Mouse (Mus musculus) CH12.LX (cell line): ENCODE results near the gene Rer1. TPM values are rescaled to one million over a fixed set of nuclear protein-coding genes. Genes with fewer than 3 reads are reported as not detected.

Experiments used
- DNase-seq: peaks from one replicate; pipeline ENCODE4 v3.0.0-alpha.2; 2013; ENCODE audit errors: extremely low read depth
- H3K27ac ChIP-seq: 2 replicates; pipeline ENCODE4 v1.5.1; 2012; ENCODE audit warnings: low read depth, mild to moderate bottlenecking, control low read depth, moderate library complexity; ENCODE audit not compliant: insufficient read depth
- H3K27me3 ChIP-seq: replicated peaks from 2 replicates; pipeline ENCODE3; 2012; ENCODE audit warnings: inconsistent platforms
- H3K36me3 ChIP-seq, 2 experiments: replicated peaks in 1 of 2; 2 replicates each; pipeline versions ENCODE3 to v1.6.1; 2012; ENCODE audit warnings: inconsistent platforms in 1 of 2, low read length in 1 of 2, mild to moderate bottlenecking in 1 of 2, mixed read lengths in 1 of 2, moderate library complexity in 1 of 2; ENCODE audit not compliant: control insufficient read depth in 1 of 2, insufficient read depth in 1 of 2
- H3K4me1 ChIP-seq, 2 experiments: 2 replicates each; pipeline ENCODE4 v1.6.1; 2012; ENCODE audit warnings: inconsistent platforms in 1 of 2, moderate library complexity in 1 of 2; ENCODE audit not compliant: insufficient read depth in 2 of 2, control insufficient read depth in 1 of 2
- H3K4me2 ChIP-seq: 2 replicates; pipeline ENCODE4 v1.6.1; 2012; ENCODE audit warnings: low read depth, mild to moderate bottlenecking, control low read depth; ENCODE audit not compliant: poor library complexity, insufficient read depth, severe bottlenecking
- H3K4me3 ChIP-seq, 3 experiments: fragments of 150-350 bp in 1 of 3; sonication (generic) in 1 of 3; replicated peaks in 1 of 3; 2 replicates each; pipeline versions ENCODE3 to v1.5.1; 2011 to 2012; ENCODE audit warnings: low read depth in 2 of 3, low read length in 2 of 3, mild to moderate bottlenecking in 2 of 3, moderate library complexity in 2 of 3, control low read depth in 1 of 3, improper control_type of control experiment in 1 of 3, inconsistent platforms in 1 of 3, mixed read lengths in 1 of 3; ENCODE audit not compliant: poor library complexity in 1 of 3
- H3K79me2 ChIP-seq: replicated peaks from 2 replicates; pipeline ENCODE4 v1.6.1; 2012; ENCODE audit warnings: mild to moderate bottlenecking, moderate library complexity; ENCODE audit not compliant: control insufficient read depth, poor library complexity, insufficient read depth, severe bottlenecking; ENCODE audit errors: extremely low read depth
- H3K9ac ChIP-seq: 2 replicates; pipeline ENCODE4 v1.6.1; 2012; ENCODE audit warnings: low read depth, mild to moderate bottlenecking, control low read depth, moderate library complexity; ENCODE audit not compliant: insufficient read depth
- H3K9me3 ChIP-seq: replicated peaks from 2 replicates; pipeline ENCODE3; 2012; ENCODE audit warnings: low read length, inconsistent platforms, mixed read lengths
- CHD1 ChIP-seq: IDR thresholded peaks from 2 replicates; pipeline ENCODE4 v1.6.1; 2012; ENCODE audit warnings: low read depth, low read length, improper control_type of control experiment, inconsistent platforms
- CHD2 ChIP-seq: IDR thresholded peaks from 2 replicates; pipeline ENCODE4 v1.6.1; 2011; ENCODE audit warnings: low read length, improper control_type of control experiment
- CTCF ChIP-seq, 2 experiments: IDR thresholded peaks in 1 of 2; conservative IDR thresholded peaks in 1 of 2; 2 replicates each; pipeline ENCODE4 v1.5.1; 2011 to 2012; ENCODE audit warnings: low read depth in 2 of 2, low read length in 2 of 2, improper control_type of control experiment in 1 of 2, inconsistent platforms in 1 of 2, mild to moderate bottlenecking in 1 of 2, moderate library complexity in 1 of 2
- E2F4 ChIP-seq: IDR thresholded peaks from 2 replicates; pipeline ENCODE4 v1.6.1; 2011; ENCODE audit warnings: low read depth, low read length, improper control_type of control experiment; ENCODE audit not compliant: insufficient replicate concordance
- ELF1 ChIP-seq: IDR thresholded peaks from 2 replicates; pipeline ENCODE4 v1.6.1; 2014; ENCODE audit warnings: low read depth, mild to moderate bottlenecking, inconsistent platforms, low read length, improper control_type of control experiment
- EP300 ChIP-seq: IDR thresholded peaks from 2 replicates; pipeline ENCODE4 v1.6.1; 2011; ENCODE audit warnings: low read length, improper control_type of control experiment
- ETS1 ChIP-seq: conservative IDR thresholded peaks from 2 replicates; pipeline ENCODE4 v1.6.1; 2012; ENCODE audit warnings: low read depth, mild to moderate bottlenecking, inconsistent platforms, low read length, improper control_type of control experiment, moderate library complexity
- GABPA ChIP-seq: IDR thresholded peaks from 2 replicates; pipeline ENCODE4 v1.6.1; 2012; ENCODE audit warnings: low read depth, low read length, improper control_type of control experiment, inconsistent platforms; ENCODE audit not compliant: insufficient replicate concordance
- JUND ChIP-seq: conservative IDR thresholded peaks from 2 replicates; pipeline ENCODE4 v1.6.1; 2011; ENCODE audit warnings: low read depth, low read length, improper control_type of control experiment
- KAT2A ChIP-seq: IDR thresholded peaks from 2 replicates; pipeline ENCODE4 v1.6.1; 2012; ENCODE audit warnings: low read length, improper control_type of control experiment, inconsistent platforms; ENCODE audit not compliant: insufficient replicate concordance
- MAZ ChIP-seq: IDR thresholded peaks from 2 replicates; pipeline ENCODE4 v1.6.1; 2012; ENCODE audit warnings: low read depth, mild to moderate bottlenecking, inconsistent platforms, low read length, improper control_type of control experiment, moderate library complexity
- MYC ChIP-seq: IDR thresholded peaks from 2 replicates; pipeline ENCODE4 v1.6.1; 2011; ENCODE audit warnings: low read depth, mild to moderate bottlenecking, improper control_type of control experiment, low read length
- PAX5 ChIP-seq: IDR thresholded peaks from 2 replicates; pipeline ENCODE4 v1.6.1; 2012; ENCODE audit warnings: low read length, inconsistent platforms, mixed read lengths
- POLR2AphosphoS2 ChIP-seq: IDR thresholded peaks from 2 replicates; pipeline ENCODE4 v1.6.1; 2011; ENCODE audit warnings: low read depth, low read length, improper control_type of control experiment
- RAD21 ChIP-seq: IDR thresholded peaks from 2 replicates; pipeline ENCODE4 v1.6.1; 2011; ENCODE audit warnings: low read depth, mild to moderate bottlenecking, low read length, improper control_type of control experiment, moderate library complexity
- RCOR1 ChIP-seq: conservative IDR thresholded peaks from 2 replicates; pipeline ENCODE4 v1.6.1; 2012; ENCODE audit warnings: low read depth, mild to moderate bottlenecking, inconsistent platforms, low read length, improper control_type of control experiment
- SMC3 ChIP-seq: IDR thresholded peaks from 2 replicates; pipeline ENCODE4 v1.6.1; 2011; ENCODE audit warnings: low read depth, low read length, improper control_type of control experiment
- TCF12 ChIP-seq: IDR thresholded peaks from 2 replicates; pipeline ENCODE4 v1.6.1; 2014; ENCODE audit warnings: low read depth, mild to moderate bottlenecking, inconsistent platforms, low read length, improper control_type of control experiment
- USF2 ChIP-seq: conservative IDR thresholded peaks from 2 replicates; pipeline ENCODE4 v1.6.1; 2011; ENCODE audit warnings: low read depth, low read length, improper control_type of control experiment
- ZC3H11A ChIP-seq: IDR thresholded peaks from 2 replicates; pipeline ENCODE4 v1.6.1; 2012; ENCODE audit warnings: low read depth, mild to moderate bottlenecking, inconsistent platforms, low read length, improper control_type of control experiment
- dilution Hi-C: fragments of 300-500 bp; cut with MboI; formaldehyde crosslinking; loops from 2 replicates; pipeline ENCODE4 v1.14.3; 2020; ENCODE audit warnings: low sequenced_read_pairs; ENCODE audit not compliant: extremely low pct_unique_long_range_greater_than_20kb, extremely low pct_ligation_motif_present
- in situ Hi-C: fragments of 300-500 bp; cut with MboI; formaldehyde crosslinking; loops from 3 replicates; pipeline ENCODE4 v1.14.3; 2019; ENCODE audit warnings: low sequenced_read_pairs, low pct_ligation_motif_present, low pct_unique_long_range_greater_than_20kb, mixed read lengths
- polyA plus RNA-seq: library from polyadenylated mRNA; unstranded; fragments of >175 nt; gene quantifications from 2 replicates; pipeline ENCODE4 v1.2.1, GENCODE M21; 2012; ENCODE audit warnings: low read depth; ENCODE audit not compliant: insufficient read length
- total RNA-seq, 2 experiments: library from RNA; depleted of rRNA; stranded (reverse); fragments of 300-350 nt in 1 of 2; fragments of >200 nt in 1 of 2; gene quantifications; 2 replicates each; pipeline ENCODE4 v1.2.3; 2012 to 2014

Gene Rer1
- total and polyA plus RNA-seq, 3 experiments, result 126 to 221 (median 135) TPM

GRCm38 (mm10) chr4:155094565-155094964 is 8.4 kb upstream of the Rer1 start:
- H3K9me3 ChIP-seq, result no peaks in the 10 kb centered on the region
- in situ Hi-C loops, result no loop called here
- TF ChIP-seq KAT2A (no peak), MYC (no peak), POLR2AphosphoS2 (no peak), SMC3 (peak; percentile 61), RAD21 (peak; percentile 47), CTCF (conservative IDR thresholded peaks at IDR 0.05 in 1 of 2, IDR thresholded peaks at IDR 0.05 in 1 of 2; ENCODE audit: low read depth in 2 of 2, low read length in 2 of 2) (peak; percentile 63 to 77; a peak in 3 of 4 replicates), ETS1 (no peak)
- TF ChIP-seq, all 38 proteins: peak for 3
- Histone ChIP-seq H3K9ac (no peak overlapping the region), H3K4me3 (no peak overlapping the region), H3K79me2 (no peaks in the 10 kb centered on the region), H3K27ac (no peak overlapping the region), H3K36me3 (peaks cover 5 to 68% of the 10 kb centered on the region in 2 experiments), H3K27me3 (no peaks in the 10 kb centered on the region), H3K4me2 (no peak overlapping the region), H3K4me1 (peaks cover 28 to 73% of the 10 kb centered on the region in 2 experiments)
- dilution Hi-C loops, result no loop called here
- peak; percentile 64 for DNase-seq

GRCm38 (mm10) chr4:155093431-155094149 is 7.4 kb upstream of the Rer1 start:
- no peaks in the 10 kb centered on the region for H3K27me3 ChIP-seq
- no peaks in the 10 kb centered on the region for H3K9me3 ChIP-seq
- dilution Hi-C loops, result no loop called here
- TF ChIP-seq RAD21, result peak; percentile 27
- TF ChIP-seq CTCF (conservative IDR thresholded peaks at IDR 0.05 in 1 of 2, IDR thresholded peaks at IDR 0.05 in 1 of 2; ENCODE audit: low read depth in 2 of 2, low read length in 2 of 2), result peak in 1 of 2 experiments; percentile 38; a peak in 1 of 4 replicates
- TF ChIP-seq EP300, result no peak
- in situ Hi-C loops, result no loop called here
- H3K79me2 ChIP-seq, result no peaks in the 10 kb centered on the region
- peaks cover 30 to 70% of the 10 kb centered on the region in 2 experiments for H3K4me1 ChIP-seq
- no peak overlapping the region for H3K4me2 ChIP-seq
- H3K4me3 ChIP-seq, result no peak overlapping the region
- peaks cover 11 to 69% of the 10 kb centered on the region in 2 experiments for H3K36me3 ChIP-seq
- H3K9ac ChIP-seq, result no peak overlapping the region
- H3K27ac ChIP-seq, result no peak overlapping the region
- DNase-seq, result no peak

- no peak overlapping the region for H3K4me2 ChIP-seq
- in situ Hi-C loops, result no loop called here
- H3K79me2 ChIP-seq, result no peaks in the 10 kb centered on the region
- DNase-seq, result no peak
- no peaks in the 10 kb centered on the region for H3K27me3 ChIP-seq
- no peaks in the 10 kb centered on the region for H3K9me3 ChIP-seq
- TF ChIP-seq E2F4 (no peak), RAD21 (no peak), GABPA (no peak), PAX5 (no peak), JUND (no peak), CTCF (conservative IDR thresholded peaks at IDR 0.05 in 1 of 2, IDR thresholded peaks at IDR 0.05 in 1 of 2; ENCODE audit: low read depth in 2 of 2, low read length in 2 of 2) (no peak), ZC3H11A (no peak), CHD1 (no peak), RCOR1 (no peak), ELF1 (no peak), CHD2 (no peak), MAZ (no peak), ETS1 (no peak), TCF12 (no peak), USF2 (no peak), EP300 (no peak)
- TF ChIP-seq, all 38 proteins: peak for 0
- Histone ChIP-seq H3K36me3 (peaks cover 11 to 62% of the 10 kb centered on the region in 2 experiments), H3K4me3 (no peak overlapping the region), H3K4me1 (peaks cover 23 to 62% of the 10 kb centered on the region in 2 experiments), H3K9ac (no peak overlapping the region), H3K27ac (0 out of 2 replicates have a peak overlapping the region, but pooled peaks have one; percentile 22)
- dilution Hi-C loops, result no loop called here
These were observed 6.7 kb upstream of the Rer1 start for GRCm38 (mm10) chr4:155092718-155093430.
